Mouse (Mus musculus): ENCODE data around the gene Yif1a. TPM values are rescaled to one million over a fixed set of nuclear protein-coding genes. Genes with fewer than 3 reads are reported as not detected.

The Yif1a gene
- polyA plus RNA-seq, 1 experiment from 2014 or later: 82.0 TPM

DNA sequence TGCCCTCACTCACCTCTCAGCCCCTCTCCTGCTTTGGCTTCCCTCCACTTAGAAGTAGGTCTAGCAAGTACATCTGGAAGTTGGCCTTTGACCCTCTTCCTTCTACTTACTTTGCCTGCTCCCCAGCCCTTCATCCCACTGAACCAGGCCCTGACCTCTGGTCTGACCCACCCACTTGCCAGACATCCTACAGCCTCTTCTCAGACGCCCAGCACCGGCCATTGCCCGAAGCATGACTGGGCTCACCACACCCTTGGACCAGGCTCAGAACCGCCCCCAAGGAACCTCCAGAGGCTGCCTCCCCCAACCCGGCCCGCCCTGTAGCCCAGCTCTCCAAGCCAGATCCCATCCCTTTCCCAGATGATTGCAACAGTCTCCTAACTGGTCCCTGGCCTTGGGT is 25.9 kb upstream of the Yif1a start:
- H3K9ac ChIP-seq: no peak overlapping the region
- H3K4me3 ChIP-seq: no peak overlapping the region
- no peaks in the 10 kb centered on the region for H3K9me3 ChIP-seq (replicated peaks)
- H3K4me1 ChIP-seq (replicated peaks): peaks cover 43% of the 10 kb centered on the region
- no peak overlapping the region for H3K27ac ChIP-seq
- no peaks in the 10 kb centered on the region for H3K36me3 ChIP-seq
- no peak overlapping the region for H3K4me2 ChIP-seq
- no peaks in the 10 kb centered on the region for H3K27me3 ChIP-seq
- WGBS: 61% methylated on average over 6 of the region's 6 CpGs
- no peak for ATAC-seq (replicated peaks; ENCODE audit: insufficient number of reproducible peaks, insufficient read depth, low FRiP score, low read depth)

GRCm38 (mm10) chr19:5065104-5065503 is 23.2 kb upstream of the Yif1a start:
- H3K9ac ChIP-seq: no peak overlapping the region
- H3K27ac ChIP-seq: no peak overlapping the region
- ATAC-seq (replicated peaks; ENCODE audit: insufficient number of reproducible peaks, insufficient read depth, low FRiP score, low read depth): no peak
- H3K4me2 ChIP-seq: no peak overlapping the region
- H3K4me3 ChIP-seq: no peak overlapping the region
- peaks cover 48% of the 10 kb centered on the region for H3K4me1 ChIP-seq (replicated peaks)
- peaks cover 18% of the 10 kb centered on the region for H3K27me3 ChIP-seq
- WGBS: 47% methylated on average over 7 of the region's 7 CpGs
- no peaks in the 10 kb centered on the region for H3K36me3 ChIP-seq
- no peaks in the 10 kb centered on the region for H3K9me3 ChIP-seq (replicated peaks)

- ATAC-seq (replicated peaks; ENCODE audit: insufficient number of reproducible peaks, insufficient read depth, low FRiP score, low read depth): no peak; the same call in 1 of the 2 replicates
- WGBS: 5% methylated on average over 15 of the region's 15 CpGs
- H3K9ac ChIP-seq: peak overlapping the region; percentile 56
Measured at GRCm38 (mm10) chr19:5067040-5067799, 21.1 kb upstream of the Yif1a start.

GRCm38 (mm10) chr19:5067867-5068569 is 20.3 kb upstream of the Yif1a start, which contains the start of gene Cd248:
TSS of gene Cd248 (plus strand) at chr19:5068078.
- H3K4me2 ChIP-seq: peak within 1 kb of the TSS; percentile 94
- peak; percentile 61 for ATAC-seq (replicated peaks; ENCODE audit: insufficient number of reproducible peaks, insufficient read depth, low FRiP score, low read depth)
- H3K27me3 ChIP-seq: peaks cover 31% of the 10 kb centered on the region
- H3K9me3 ChIP-seq (replicated peaks): no peaks in the 10 kb centered on the region
- peak within 1 kb of the TSS; percentile 56 for H3K9ac ChIP-seq
- peaks cover 58% of the 10 kb centered on the region for H3K4me1 ChIP-seq (replicated peaks)
- no peaks in the 10 kb centered on the region for H3K36me3 ChIP-seq
- WGBS: under 1% methylated on average over 49 of the region's 56 CpGs
- H3K27ac ChIP-seq: peak within 1 kb of the TSS; percentile 71
- H3K4me3 ChIP-seq: peak within 1 kb of the TSS; percentile 49

More at GRCm38 (mm10) chr19:5067040-5067799, 21.1 kb upstream of the Yif1a start:
- Histone ChIP-seq H3K9me3 (replicated peaks) (no peaks in the 10 kb centered on the region), H3K27ac (peak overlapping the region; percentile 71), H3K4me1 (replicated peaks) (peaks cover 50% of the 10 kb centered on the region), H3K27me3 (peaks cover 31% of the 10 kb centered on the region), H3K4me2 (peak overlapping the region; percentile 94), H3K36me3 (no peaks in the 10 kb centered on the region), H3K4me3 (peak overlapping the region; percentile 49)

GRCm38 (mm10) chr19:5068570-5069234 is 19.6 kb upstream of the Yif1a start:
- 42% methylated on average over 21 of the region's 21 CpGs for WGBS
- H3K9me3 ChIP-seq (replicated peaks): no peaks in the 10 kb centered on the region
- H3K36me3 ChIP-seq: no peaks in the 10 kb centered on the region
- no peak overlapping the region for H3K27ac ChIP-seq
- H3K9ac ChIP-seq: peak overlapping the region; percentile 56
- peak overlapping the region; percentile 49 for H3K4me3 ChIP-seq
- ATAC-seq (replicated peaks; ENCODE audit: insufficient number of reproducible peaks, insufficient read depth, low FRiP score, low read depth): no peak
- H3K27me3 ChIP-seq: peaks cover 31% of the 10 kb centered on the region
- peaks cover 59% of the 10 kb centered on the region for H3K4me1 ChIP-seq (replicated peaks)
- H3K4me2 ChIP-seq: peak overlapping the region; percentile 94

DNA sequence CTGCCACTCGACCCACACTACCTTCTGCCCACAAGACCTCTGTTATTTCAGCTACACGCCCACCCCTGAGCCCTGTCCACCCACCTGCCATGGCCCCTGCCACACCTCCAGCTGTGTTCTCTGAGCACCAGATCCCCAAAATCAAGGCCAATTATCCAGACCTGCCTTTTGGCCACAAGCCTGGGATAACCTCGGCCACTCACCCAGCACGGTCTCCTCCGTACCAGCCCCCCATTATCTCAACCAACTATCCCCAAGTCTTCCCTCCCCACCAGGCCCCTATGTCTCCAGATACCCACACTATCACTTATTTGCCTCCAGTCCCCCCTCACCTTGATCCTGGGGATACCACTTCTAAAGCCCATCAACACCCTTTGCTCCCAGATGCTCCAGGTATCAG is 18.9 kb upstream of the Yif1a start:
- 84% methylated on average over 5 of the region's 5 CpGs for WGBS
- Histone ChIP-seq H3K9ac (no peak overlapping the region), H3K9me3 (replicated peaks) (no peaks in the 10 kb centered on the region), H3K36me3 (no peaks in the 10 kb centered on the region), H3K27ac (no peak overlapping the region), H3K4me2 (peak overlapping the region; percentile 94), H3K27me3 (peaks cover 34% of the 10 kb centered on the region), H3K4me1 (replicated peaks) (peaks cover 59% of the 10 kb centered on the region), H3K4me3 (peak overlapping the region; percentile 49; the same call in 1 of the 2 replicates)
- no peak for ATAC-seq (replicated peaks; ENCODE audit: insufficient number of reproducible peaks, insufficient read depth, low FRiP score, low read depth)

- 80% methylated on average over 7 of the region's 7 CpGs for WGBS
- Histone ChIP-seq H3K4me3 (peak overlapping the region; percentile 17), H3K36me3 (no peaks in the 10 kb centered on the region), H3K27ac (no peak overlapping the region), H3K4me2 (peak overlapping the region; percentile 94), H3K27me3 (peaks cover 39% of the 10 kb centered on the region), H3K9ac (no peak overlapping the region), H3K9me3 (replicated peaks) (no peaks in the 10 kb centered on the region), H3K4me1 (replicated peaks) (peaks cover 58% of the 10 kb centered on the region)
- no peak for ATAC-seq (replicated peaks; ENCODE audit: insufficient number of reproducible peaks, insufficient read depth, low FRiP score, low read depth)
Measured at GRCm38 (mm10) chr19:5069978-5070377, 18.4 kb upstream of the Yif1a start.

DNA sequence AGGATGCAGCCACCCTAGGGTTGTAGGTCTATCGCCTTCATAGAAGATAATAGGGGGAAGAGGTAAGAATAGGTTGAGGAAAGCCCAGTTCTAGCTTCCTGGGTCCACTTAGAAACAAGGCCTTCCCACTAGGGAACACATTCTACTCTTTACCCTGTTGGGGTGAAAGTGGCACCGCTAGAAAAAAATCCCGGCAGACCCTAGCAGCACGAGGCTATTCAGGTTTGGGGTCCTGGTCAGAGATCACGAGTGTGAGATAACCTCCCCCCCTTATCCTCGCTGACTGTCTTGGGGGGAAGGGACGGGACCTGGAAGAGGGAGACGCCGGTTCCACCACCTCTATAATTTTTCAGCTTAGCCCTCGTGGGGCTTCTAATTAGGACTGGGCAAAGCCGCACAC is 17.3 kb upstream of the Yif1a start:
- Histone ChIP-seq H3K27me3 (peaks cover 39% of the 10 kb centered on the region), H3K4me3 (peak overlapping the region; percentile 51), H3K27ac (peak overlapping the region; percentile 67), H3K9me3 (replicated peaks) (no peaks in the 10 kb centered on the region), H3K4me2 (peak overlapping the region; percentile 94), H3K4me1 (replicated peaks) (peaks cover 53% of the 10 kb centered on the region), H3K9ac (peak overlapping the region; percentile 34; the same call in 1 of the 2 replicates), H3K36me3 (no peaks in the 10 kb centered on the region)
- 18% methylated on average over 11 of the region's 11 CpGs for WGBS
- ATAC-seq (replicated peaks; ENCODE audit: insufficient number of reproducible peaks, insufficient read depth, low FRiP score, low read depth): no peak

GRCm38 (mm10) chr19:5071545-5072369 is 16.6 kb upstream of the Yif1a start:
- peaks cover 52% of the 10 kb centered on the region for H3K4me1 ChIP-seq (replicated peaks)
- peak overlapping the region; percentile 51 for H3K4me3 ChIP-seq
- peaks cover 39% of the 10 kb centered on the region for H3K27me3 ChIP-seq
- no peaks in the 10 kb centered on the region for H3K9me3 ChIP-seq (replicated peaks)
- peak overlapping the region; percentile 67 for H3K27ac ChIP-seq
- peak; percentile 65 for ATAC-seq (replicated peaks; ENCODE audit: insufficient number of reproducible peaks, insufficient read depth, low FRiP score, low read depth)
- peak overlapping the region; percentile 34 for H3K9ac ChIP-seq
- H3K4me2 ChIP-seq: peak overlapping the region; percentile 94
- 3% methylated on average over 40 of the region's 40 CpGs for whole genome bisulfite sequencing
- no peaks in the 10 kb centered on the region for H3K36me3 ChIP-seq

DNA sequence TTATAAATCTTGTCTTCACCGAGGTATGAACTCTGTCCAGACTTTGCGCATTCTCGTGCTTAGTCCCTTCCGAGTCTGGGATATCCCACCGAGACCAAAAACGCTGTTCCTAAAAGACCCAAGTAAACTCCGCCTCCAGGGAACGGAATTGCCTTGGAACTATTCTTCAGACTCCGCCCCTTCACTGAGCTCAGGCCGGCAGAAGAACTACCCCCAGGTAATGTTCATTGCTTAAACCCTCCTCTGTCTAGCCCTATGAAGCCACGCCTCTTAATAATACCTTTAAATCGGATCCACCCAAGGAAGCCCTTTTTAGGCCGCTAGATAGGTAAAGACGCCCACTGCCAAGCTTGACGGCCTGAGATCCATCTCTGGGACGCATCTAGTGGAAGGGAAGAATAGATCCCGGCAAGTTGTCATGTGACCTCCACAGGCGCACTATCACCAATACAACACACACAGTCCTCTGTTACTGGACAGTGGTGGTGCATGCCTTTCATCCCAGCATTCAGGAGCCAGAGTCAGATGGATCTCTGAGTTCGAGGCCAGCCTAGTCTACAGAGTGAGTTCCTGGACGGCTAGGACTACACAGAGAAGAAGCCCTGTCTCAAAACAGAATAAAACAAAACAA is 15.8 kb upstream of the Yif1a start:
- Histone ChIP-seq H3K27me3 (peaks cover 39% of the 10 kb centered on the region), H3K4me1 (replicated peaks) (peaks cover 45% of the 10 kb centered on the region), H3K27ac (peak overlapping the region; percentile 67; the same call in 1 of the 2 replicates), H3K36me3 (no peaks in the 10 kb centered on the region), H3K9ac (0 out of 2 replicates have a peak overlapping the region, but pooled peaks have one; percentile 34), H3K9me3 (replicated peaks) (no peaks in the 10 kb centered on the region), H3K4me2 (peak overlapping the region; percentile 94), H3K4me3 (peak overlapping the region; percentile 51)
- 2% methylated on average over 20 of the region's 20 CpGs for WGBS
- no peak for ATAC-seq (replicated peaks; ENCODE audit: insufficient number of reproducible peaks, insufficient read depth, low FRiP score, low read depth)
